Mouse (Mus musculus) neural tube, embryonic 15.5 days (tissue): ENCODE results near the gene Gm3854. TPM values are rescaled to one million over a fixed set of nuclear protein-coding genes. Genes with fewer than 3 reads are reported as not detected.
A peak's percentile ranks its signal among the peaks of the same experiment; 100 is the strongest.
"Not testable (repeated sequence)": the region's sequence is repeated elsewhere in the genome, so short reads cannot be mapped to it uniquely, and the experiment has no call there.

Experiments
- ATAC-seq: fragments of 200-750 bp; cut with Nextera tagmentation; 2 replicates; pipeline ENCODE4 v1.8.0; 2017; ENCODE audit warnings: mild to moderate bottlenecking, moderate TSS enrichment, moderate library complexity; ENCODE audit not compliant: low FRiP score
- H3K27ac ChIP-seq: fragments of 300-500 bp; sonication (generic); replicated peaks from 2 replicates; pipeline ENCODE4 v1.5.1; 2015; ENCODE audit warnings: mild to moderate bottlenecking, inconsistent platforms
- H3K27me3 ChIP-seq: fragments of 300-500 bp; sonication (generic); replicated peaks from 2 replicates; pipeline ENCODE4 v1.6.1; 2015; ENCODE audit warnings: inconsistent platforms
- H3K36me3 ChIP-seq: fragments of 300-500 bp; sonication (generic); 2 replicates; pipeline ENCODE4 v1.6.1; 2015; ENCODE audit warnings: inconsistent platforms
- H3K4me1 ChIP-seq: fragments of 300-500 bp; sonication (generic); 2 replicates; pipeline ENCODE4 v1.6.1; 2015; ENCODE audit warnings: inconsistent platforms
- H3K4me2 ChIP-seq: fragments of 300-500 bp; sonication (generic); 2 replicates; pipeline ENCODE4 v1.6.1; 2015; ENCODE audit warnings: inconsistent platforms, mild to moderate bottlenecking, moderate library complexity
- H3K4me3 ChIP-seq: fragments of 300-500 bp; sonication (generic); replicated peaks from 2 replicates; pipeline ENCODE4 v1.5.1; 2015; ENCODE audit warnings: mild to moderate bottlenecking, inconsistent platforms
- H3K9ac ChIP-seq: fragments of 300-500 bp; sonication (generic); replicated peaks from 2 replicates; pipeline ENCODE4 v1.6.1; 2015; ENCODE audit warnings: mild to moderate bottlenecking, inconsistent platforms
- H3K9me3 ChIP-seq: fragments of 300-500 bp; sonication (generic); replicated peaks from 2 replicates; pipeline ENCODE4 v1.6.1; 2016; ENCODE audit warnings: inconsistent platforms
- WGBS: fragments of 180-500 bp; shearing (Covaris S2); methylation state at CpG from one replicate; pipeline ENCODE4 v1.1.7; 2015; ENCODE audit warnings: mixed read lengths; 5-methylcytosine and 5-hydroxymethylcytosine counted together
- polyA plus RNA-seq: library from polyadenylated mRNA; unstranded; fragments of >200 nt; fragmentation: Nextera tagmentation; extraction: Ambion mirVana; gene quantifications from 2 replicates; pipeline ENCODE4 v1.2.1, GENCODE M21; 2015

Gm3854 gene
- polyA plus RNA-seq = 7.3 and 9.0 TPM in 2 replicates

DNA sequence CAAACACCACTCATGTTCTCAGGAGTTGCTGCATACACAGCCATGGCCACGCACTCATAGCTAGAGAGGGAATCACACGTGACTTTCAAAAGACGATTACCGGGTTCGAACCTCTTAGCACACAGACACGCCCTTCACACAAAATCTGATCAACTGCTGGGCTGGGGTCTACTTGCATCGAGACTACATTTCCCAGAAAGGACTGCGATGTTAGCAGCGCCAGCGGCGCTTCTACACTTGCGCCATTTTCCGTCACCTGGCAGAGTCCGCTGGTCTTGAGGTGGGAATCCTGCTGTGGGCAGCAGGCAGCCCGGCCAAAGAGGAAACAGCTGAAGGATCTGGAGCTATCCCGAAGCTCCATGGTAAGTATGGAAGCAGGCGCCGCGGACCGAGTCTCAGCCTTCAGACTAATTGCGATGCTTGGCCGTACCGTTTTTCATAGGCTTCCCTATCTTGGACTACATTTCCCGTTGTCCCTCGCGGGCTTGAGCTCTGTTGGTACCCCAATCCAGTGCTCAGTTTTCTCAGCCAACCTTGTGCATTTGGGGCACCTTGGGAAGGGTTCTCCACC, at the start of gene Gm3854:
Gene Gm3854, plus strand, starts transcription at position 259 of the 571 bp plus-strand sequence.
- ATAC-seq = peak; percentile 95
- Histone ChIP-seq H3K36me3 (no peaks in the 10 kb centered on the region), H3K4me3 (peak within 1 kb of the TSS; percentile 75), H3K9ac (peak within 1 kb of the TSS; percentile 63), H3K4me2 (peak within 1 kb of the TSS; percentile 58), H3K27me3 (no peaks in the 10 kb centered on the region), H3K27ac (peak within 1 kb of the TSS; percentile 92), H3K4me1 (peaks cover 7% of the 10 kb centered on the region), H3K9me3 (no peaks in the 10 kb centered on the region)
- WGBS = under 1% methylated on average over 26 of the region's 26 CpGs

DNA sequence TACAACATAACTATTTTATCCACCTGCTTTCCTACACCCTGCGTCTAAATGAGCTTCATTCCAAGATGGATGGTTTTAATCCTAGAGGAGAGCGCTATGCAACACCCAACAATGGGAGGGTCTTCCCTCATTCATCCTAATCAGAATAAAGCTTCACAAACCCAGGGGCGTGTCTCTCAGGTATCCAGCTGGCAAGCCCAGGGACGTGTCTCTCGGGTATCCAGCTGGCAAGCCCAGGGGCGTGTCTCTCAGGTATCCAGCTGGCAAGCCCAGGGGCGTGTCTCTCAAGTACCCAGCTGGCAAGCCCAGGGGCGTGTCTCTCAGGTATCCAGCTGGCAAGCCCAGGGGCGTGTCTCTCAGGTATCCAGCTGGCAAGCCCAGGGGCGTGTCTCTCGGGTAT, 42.8 kb upstream of the Gm3854 start:
- not testable (repeated sequence) for H3K9me3 ChIP-seq, ATAC-seq, H3K9ac ChIP-seq, H3K4me3 ChIP-seq, H3K27ac ChIP-seq, H3K27me3 ChIP-seq, H3K4me2 ChIP-seq, H3K4me1 ChIP-seq
- 81% methylated on average over 11 of the region's 11 CpGs for WGBS
- H3K36me3 ChIP-seq = peaks cover 79% of the 10 kb centered on the region

DNA sequence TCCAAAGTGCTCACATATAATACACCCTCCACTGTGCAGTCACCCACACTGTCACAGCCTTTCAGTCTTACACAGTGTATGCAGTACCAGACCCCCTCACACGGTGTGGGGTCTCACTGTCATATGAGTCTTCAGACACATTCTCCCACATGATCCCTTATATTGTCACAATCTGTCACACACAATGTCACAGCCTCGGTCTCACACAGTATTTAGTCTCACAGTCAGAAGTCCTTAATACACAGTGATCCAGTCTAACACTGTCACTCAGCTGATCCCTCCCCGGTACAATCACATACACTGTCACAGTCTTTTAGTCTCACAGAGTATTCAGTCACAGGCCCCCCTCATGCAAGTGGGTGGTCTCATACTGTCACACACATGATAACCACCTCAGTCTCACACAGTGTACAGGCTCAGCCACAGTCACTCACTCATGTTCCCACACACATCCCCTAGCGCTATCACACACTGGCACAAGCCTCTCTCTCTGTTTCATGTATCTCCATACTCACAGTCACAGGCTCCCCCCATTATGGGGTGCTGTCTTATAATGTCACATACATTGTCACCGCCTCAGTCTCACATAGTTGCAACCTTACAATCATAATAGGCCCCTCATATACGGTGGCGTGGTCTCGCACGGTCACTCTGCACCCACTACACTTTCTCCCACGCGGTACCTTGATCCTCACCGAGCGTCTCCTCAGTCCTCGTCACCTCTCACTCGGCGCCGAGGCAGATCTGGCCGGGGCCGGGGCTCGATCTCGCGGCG, 12.9 kb upstream of the Gm3854 start:
- peak; percentile 85 for ATAC-seq
- Histone ChIP-seq H3K4me1 (peaks cover 22% of the 10 kb centered on the region), H3K9ac (peak overlapping the region; percentile 74), H3K9me3 (no peaks in the 10 kb centered on the region), H3K27ac (peak overlapping the region; percentile 89), H3K4me2 (peak overlapping the region; percentile 61), H3K36me3 (peaks cover 11% of the 10 kb centered on the region; the same call in 1 of the 2 replicates), H3K27me3 (no peaks in the 10 kb centered on the region), H3K4me3 (peak overlapping the region; percentile 62)
- WGBS = 12% methylated on average over 23 of the region's 23 CpGs

DNA sequence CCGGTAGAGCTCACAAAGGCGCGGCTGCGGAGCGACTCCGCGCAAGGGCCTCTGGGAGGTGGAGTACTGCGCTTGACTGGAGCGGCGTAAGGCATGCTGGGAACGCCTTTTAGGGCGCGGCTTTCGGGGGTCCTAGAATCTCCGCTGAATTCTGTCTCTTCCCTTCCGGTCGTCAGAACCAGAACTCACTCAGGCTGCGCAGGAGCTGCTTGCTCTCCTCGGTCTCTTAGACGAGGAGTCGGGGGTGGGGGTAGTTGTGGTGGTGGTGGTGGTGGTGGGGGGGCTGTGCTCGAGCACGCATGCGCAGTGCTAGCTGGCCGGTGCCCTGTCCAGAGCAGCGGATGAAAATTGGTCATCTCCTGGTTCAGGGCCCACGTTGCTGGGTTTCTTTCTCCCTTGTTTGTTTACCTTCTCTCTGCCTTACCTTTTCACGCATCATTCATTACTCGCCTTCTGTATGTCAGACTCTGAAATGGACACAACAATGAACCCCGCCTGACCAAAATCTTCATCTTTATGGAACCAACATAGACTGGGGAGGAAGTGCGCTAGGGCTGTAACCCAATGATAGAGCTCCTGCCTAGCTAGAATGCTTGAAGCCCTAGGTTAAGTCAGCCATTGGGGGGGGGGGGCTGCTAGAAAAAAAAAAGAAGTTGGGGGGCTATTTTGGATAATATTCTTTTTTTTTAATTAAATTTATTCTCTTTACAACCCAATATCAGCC, 12.2 kb upstream of the Gm3854 start, which contains the start of gene Zfp583:
Gene Zfp583, minus strand, starts transcription at position 53 of the 724 bp plus-strand sequence.
- ATAC-seq = peak; percentile 96
- Histone ChIP-seq H3K27me3 (no peaks in the 10 kb centered on the region), H3K36me3 (0 out of 2 replicates have a peak, but pooled peaks cover 8% of the 10 kb centered on the region), H3K4me3 (peak within 1 kb of the TSS; percentile 62), H3K9me3 (no peaks in the 10 kb centered on the region), H3K27ac (peak within 1 kb of the TSS; percentile 89), H3K4me2 (peak within 1 kb of the TSS; percentile 61), H3K4me1 (peaks cover 22% of the 10 kb centered on the region), H3K9ac (peak within 1 kb of the TSS; percentile 74)
- WGBS = 5% methylated on average over 31 of the region's 31 CpGs

DNA sequence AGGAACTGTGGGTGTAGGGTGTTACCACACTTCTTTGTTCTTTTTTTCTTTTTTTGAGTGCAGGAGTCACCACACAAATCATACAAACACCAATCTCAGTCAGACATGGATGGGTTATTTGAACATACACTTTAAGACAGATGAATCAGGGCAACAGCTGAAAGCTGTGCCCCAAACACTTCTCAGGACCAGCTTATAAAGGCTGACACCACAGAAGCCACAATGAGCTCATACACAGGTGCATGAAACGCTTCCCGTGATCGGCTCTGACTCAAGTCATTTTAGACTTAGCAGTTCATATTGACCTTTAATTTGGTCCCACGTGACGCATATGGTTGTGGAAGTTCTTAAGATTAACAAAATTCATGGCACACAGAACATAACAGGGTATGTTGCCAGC, 3.7 kb upstream of the Gm3854 start:
- no peak for ATAC-seq
- no peak overlapping the region for H3K4me2 ChIP-seq
- no peaks in the 10 kb centered on the region for H3K36me3 ChIP-seq
- peaks cover 7% of the 10 kb centered on the region for H3K4me1 ChIP-seq
- no peaks in the 10 kb centered on the region for H3K9me3 ChIP-seq
- H3K4me3 ChIP-seq = no peak overlapping the region
- H3K27me3 ChIP-seq = no peaks in the 10 kb centered on the region
- no peak overlapping the region for H3K27ac ChIP-seq
- H3K9ac ChIP-seq = no peak overlapping the region
- WGBS = 88% methylated on average over 5 of the region's 5 CpGs

DNA sequence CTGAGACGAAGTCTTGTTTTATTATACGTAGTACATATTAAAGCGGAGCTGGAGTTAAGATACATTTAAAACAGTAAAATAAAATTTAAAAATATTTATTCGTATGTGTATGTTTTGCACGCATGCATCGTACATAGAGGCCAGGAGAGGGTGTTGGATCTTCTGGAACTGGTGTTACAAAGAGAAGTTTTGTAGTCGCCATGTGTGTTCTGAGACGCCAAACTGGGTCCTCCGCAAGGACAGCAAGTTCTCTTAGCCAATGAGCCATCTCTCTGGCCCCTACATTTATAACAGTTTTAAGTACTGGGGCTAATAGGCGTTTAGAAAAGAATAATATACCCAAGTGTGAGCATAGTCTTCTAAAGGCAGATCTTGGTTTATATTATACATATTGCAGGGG, 565 bp downstream of the Gm3854 start:
- Histone ChIP-seq H3K4me2 (peak overlapping the region; percentile 58), H3K4me1 (peaks cover 7% of the 10 kb centered on the region), H3K36me3 (no peaks in the 10 kb centered on the region), H3K4me3 (peak overlapping the region; percentile 75), H3K9me3 (no peaks in the 10 kb centered on the region), H3K27me3 (no peaks in the 10 kb centered on the region), H3K27ac (peak overlapping the region; percentile 92), H3K9ac (peak overlapping the region; percentile 63)
- ATAC-seq = peak; percentile 56
- 36% methylated on average over 10 of the region's 10 CpGs for WGBS

DNA sequence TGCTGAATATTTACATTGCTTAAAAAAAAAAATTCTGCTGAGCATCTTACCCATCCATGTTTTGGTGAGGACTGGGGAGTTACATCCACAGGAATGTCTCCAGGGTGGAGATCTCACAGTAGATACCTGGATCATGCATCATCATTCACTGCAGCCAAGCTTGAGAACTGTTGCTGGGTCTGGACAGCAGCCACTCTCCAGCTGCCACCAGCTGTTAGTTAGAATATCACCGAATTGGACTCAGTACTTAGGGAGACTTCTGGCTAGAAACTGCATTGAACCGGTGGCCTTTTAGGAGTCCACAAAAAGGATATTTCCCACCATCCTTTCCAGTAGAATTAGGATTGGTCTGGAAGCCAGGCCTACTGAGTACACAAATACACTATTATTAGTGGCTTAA, 14.6 kb downstream of the Gm3854 start:
- H3K9me3 ChIP-seq = no peaks in the 10 kb centered on the region
- H3K4me3 ChIP-seq = no peak overlapping the region
- H3K4me1 ChIP-seq = 0 out of 2 replicates have a peak, but pooled peaks cover 3% of the 10 kb centered on the region
- no peak for ATAC-seq
- H3K27me3 ChIP-seq = no peaks in the 10 kb centered on the region
- no peak overlapping the region for H3K4me2 ChIP-seq
- 64% methylated on average over 2 of the region's 2 CpGs for WGBS
- no peak overlapping the region for H3K27ac ChIP-seq
- H3K9ac ChIP-seq = no peak overlapping the region
- peaks cover 24% of the 10 kb centered on the region for H3K36me3 ChIP-seq

DNA sequence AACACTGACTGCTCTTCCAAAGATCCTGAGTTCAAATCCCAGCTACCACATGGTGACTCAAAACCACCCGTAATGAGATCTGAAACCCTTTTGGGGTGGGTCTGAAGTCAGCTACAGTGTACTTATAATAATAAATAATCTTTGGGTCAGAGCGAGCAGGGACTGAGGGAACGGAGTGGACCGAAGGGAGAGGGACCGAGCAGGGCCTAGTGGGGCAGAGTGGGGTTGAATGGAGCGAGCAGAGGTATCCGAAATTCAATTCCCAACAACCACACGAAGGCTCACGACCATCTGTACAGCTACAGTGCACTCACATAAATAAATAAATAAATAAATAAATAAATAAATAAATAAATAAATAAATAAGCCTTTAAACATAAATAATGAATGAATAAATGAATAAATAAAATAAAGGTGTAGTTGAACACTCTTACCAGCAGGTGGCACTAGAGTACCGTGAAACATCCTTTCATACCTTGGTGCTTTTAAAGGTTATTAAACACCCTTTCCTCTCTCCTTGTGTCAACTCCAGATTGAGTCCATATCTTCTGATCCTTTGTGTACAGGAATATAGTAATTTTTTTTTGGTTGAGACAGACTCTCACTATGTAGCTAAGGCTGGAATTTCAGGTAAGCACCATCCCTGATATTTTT, 15.5 kb downstream of the Gm3854 start:
- no peak overlapping the region for H3K4me2 ChIP-seq
- no peaks in the 10 kb centered on the region for H3K9me3 ChIP-seq
- H3K36me3 ChIP-seq = peaks cover 15% of the 10 kb centered on the region
- WGBS = 52% methylated on average over 10 of the region's 10 CpGs
- H3K27me3 ChIP-seq = no peaks in the 10 kb centered on the region
- no peak overlapping the region for H3K9ac ChIP-seq
- H3K27ac ChIP-seq = 0 out of 2 replicates have a peak overlapping the region, but pooled peaks have one; percentile 7
- ATAC-seq = no peak
- H3K4me1 ChIP-seq = peaks cover 8% of the 10 kb centered on the region
- no peak overlapping the region for H3K4me3 ChIP-seq

DNA sequence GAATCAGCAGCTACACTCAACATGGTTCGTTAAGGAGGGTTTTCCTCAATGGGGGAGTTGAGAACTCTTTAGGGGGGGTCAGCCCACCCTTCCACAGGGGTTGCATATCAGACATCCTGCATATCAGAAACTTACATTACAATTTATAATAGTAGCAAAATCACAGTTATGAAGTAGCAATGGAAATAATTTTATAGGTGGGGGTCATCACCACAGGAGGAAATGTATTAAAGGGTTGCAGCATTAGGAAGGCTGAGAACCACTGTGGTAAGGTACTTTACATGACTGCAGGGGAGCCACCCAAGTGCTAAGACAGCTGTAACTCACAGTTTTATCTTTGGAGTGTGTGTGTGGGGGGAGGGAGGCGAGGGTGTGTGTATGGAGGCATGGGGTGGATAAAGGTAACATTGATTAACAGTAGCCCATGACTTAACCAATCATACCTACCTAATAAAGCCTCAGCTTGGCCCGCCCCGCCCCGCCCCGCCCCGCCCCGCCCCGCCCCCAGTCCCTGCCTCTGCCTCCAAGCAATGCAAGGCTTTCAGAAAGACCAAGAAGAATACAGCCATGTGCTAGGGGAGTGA, 17.0 kb downstream of the Gm3854 start:
- ATAC-seq = no peak
- H3K9me3 ChIP-seq = no peaks in the 10 kb centered on the region
- H3K4me3 ChIP-seq = no peak overlapping the region
- no peak overlapping the region for H3K9ac ChIP-seq
- WGBS = 18% methylated on average over 6 of the region's 9 CpGs
- H3K27me3 ChIP-seq = no peaks in the 10 kb centered on the region
- H3K4me1 ChIP-seq = peaks cover 19% of the 10 kb centered on the region
- H3K4me2 ChIP-seq = no peak overlapping the region
- 0 out of 2 replicates have a peak, but pooled peaks cover 6% of the 10 kb centered on the region for H3K36me3 ChIP-seq
- no peak overlapping the region for H3K27ac ChIP-seq

DNA sequence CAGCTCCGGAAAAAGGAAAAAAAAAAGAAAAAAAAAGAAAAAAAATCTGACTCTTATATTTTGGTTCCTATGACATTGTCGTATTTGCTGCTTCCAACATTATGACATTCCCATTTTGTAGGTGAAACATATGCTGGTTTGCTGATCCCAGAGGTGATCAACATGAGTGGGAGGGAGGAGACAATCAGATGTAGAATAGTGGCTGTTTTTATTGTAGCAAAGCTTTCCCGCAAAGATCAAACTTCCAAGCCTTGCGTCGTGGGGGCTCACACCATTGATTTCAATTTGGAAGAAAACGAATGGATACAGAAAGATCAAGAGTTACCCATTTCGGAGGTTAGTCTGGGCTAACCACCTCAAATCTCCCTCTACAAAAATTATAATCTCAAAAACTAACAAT, 18.2 kb downstream of the Gm3854 start:
- H3K4me3 ChIP-seq = peak overlapping the region; percentile 55
- no peak for ATAC-seq
- peaks cover 19% of the 10 kb centered on the region for H3K4me1 ChIP-seq
- H3K36me3 ChIP-seq = 0 out of 2 replicates have a peak, but pooled peaks cover 3% of the 10 kb centered on the region
- H3K27me3 ChIP-seq = no peaks in the 10 kb centered on the region
- H3K9ac ChIP-seq = peak overlapping the region; percentile 58
- peak overlapping the region; percentile 71 for H3K4me2 ChIP-seq
- WGBS = 21% methylated on average over 7 of the region's 7 CpGs
- H3K27ac ChIP-seq = peak overlapping the region; percentile 92
- no peaks in the 10 kb centered on the region for H3K9me3 ChIP-seq
